Mouse (Mus musculus) brain, adult 10 weeks (tissue): ENCODE results near the gene Mcts2. TPM values are rescaled to one million over a fixed set of nuclear protein-coding genes. Genes with fewer than 3 reads are reported as not detected.

Experiments
- polyA plus RNA-seq: library from polyadenylated mRNA; stranded (reverse); fragments of 350-450 nt; fragmentation: Illumina TruSeq; extraction: RNeasy Lipid Tissue Mini Kit (QIAGEN cat#74804); gene quantifications from one replicate; pipeline ENCODE4 v1.2.3, GENCODE M21; 2015; ENCODE audit warnings: low read depth, low replicate concordance

Mcts2 gene
- polyA plus RNA-seq = 23.2 TPM

DNA sequence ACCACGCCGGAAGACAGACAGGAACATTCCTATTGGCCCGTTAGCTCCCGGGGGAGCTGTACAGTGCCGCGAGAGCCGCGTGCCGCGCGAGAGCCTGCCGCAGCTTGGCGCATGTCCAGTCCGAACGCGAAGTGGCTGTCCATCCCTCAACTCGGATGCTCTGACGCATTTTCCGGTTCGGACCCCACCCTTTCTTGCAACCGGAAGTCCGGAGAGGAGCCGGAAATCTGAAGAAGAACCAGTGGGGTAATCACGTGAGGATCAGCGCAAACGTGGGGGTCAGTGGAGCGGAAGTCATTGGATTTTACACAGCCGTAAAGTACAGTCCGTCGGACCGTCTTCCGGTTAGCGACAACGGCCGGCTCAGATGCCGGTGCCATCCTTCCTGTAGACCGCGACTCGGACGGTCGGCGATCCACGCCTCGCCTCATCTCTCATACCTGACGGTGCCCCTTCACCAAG, at the start of gene Mcts2:
Gene Mcts2 (plus strand): TSS at position 230 of the 462 bp plus-strand sequence.

DNA sequence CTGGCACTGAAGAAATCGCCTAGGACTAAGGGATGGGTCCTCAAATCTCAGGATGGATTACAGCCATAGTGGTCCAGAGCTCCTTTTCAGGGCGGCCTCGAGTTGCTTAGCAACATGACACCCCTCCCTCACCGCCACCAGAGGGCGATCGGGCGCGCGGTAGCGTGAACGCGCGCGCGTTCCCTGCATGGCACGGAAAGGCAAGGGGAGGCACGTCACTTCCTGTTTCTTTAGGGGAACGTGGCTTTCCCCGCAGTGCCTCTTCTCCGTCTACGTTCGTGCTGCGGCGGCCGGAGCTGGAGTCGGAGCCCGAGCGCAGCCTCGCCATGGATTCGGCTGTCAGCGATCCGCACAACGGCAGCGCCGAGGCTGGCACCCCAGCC, 17.6 kb upstream of the Mcts2 start, which contains the start of gene H13:
Gene H13 (plus strand): TSS at position 206 of the 383 bp plus-strand sequence.

DNA sequence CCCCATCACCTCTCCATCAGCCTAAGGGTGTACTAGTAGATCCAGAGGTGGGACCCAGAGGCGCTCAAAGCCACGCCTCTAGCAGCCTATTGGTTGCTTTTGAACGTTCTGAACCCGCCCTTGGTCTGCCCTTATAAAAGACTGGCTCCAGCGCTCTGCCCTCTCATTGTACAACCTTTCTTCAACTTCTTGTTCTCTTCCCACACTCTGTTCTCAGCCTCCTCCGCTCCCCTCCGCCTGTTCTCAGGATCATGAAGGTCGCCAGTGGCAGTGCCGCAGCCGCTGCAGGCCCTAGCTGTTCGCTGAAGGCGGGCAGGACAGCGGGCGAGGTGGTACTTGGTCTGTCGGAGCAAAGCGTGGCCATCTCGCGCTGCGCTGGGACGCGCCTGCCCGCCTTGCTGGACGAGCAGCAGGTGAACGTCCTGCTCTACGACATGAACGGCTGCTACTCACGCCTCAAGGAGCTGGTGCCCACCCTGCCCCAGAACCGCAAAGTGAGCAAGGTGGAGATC, 49.3 kb downstream of the Mcts2 start, which contains the start of gene Id1:
Gene Id1 (plus strand): TSS at position 162 of the 512 bp plus-strand sequence.

Other genes with a start within 250 kb of the Mcts2 start
- gene Defb23, start 222.4 kb upstream of the Mcts2 start, polyA plus RNA-seq = not detected
- not detected for gene Defb20, start 210.0 kb upstream of the Mcts2 start, polyA plus RNA-seq
- gene Defb22, start 196.9 kb upstream of the Mcts2 start, polyA plus RNA-seq = not detected
- gene Defb26, start 175.3 kb upstream of the Mcts2 start, polyA plus RNA-seq = not detected
- gene Defb28, start 168.8 kb upstream of the Mcts2 start, polyA plus RNA-seq = not detected
- gene Defb29, start 146.9 kb upstream of the Mcts2 start, polyA plus RNA-seq = not detected
- not detected for gene Gm17416, start 117.7 kb upstream of the Mcts2 start, polyA plus RNA-seq
- not detected for gene Defb21, start 114.3 kb upstream of the Mcts2 start, polyA plus RNA-seq
- gene Defb19, start 106.7 kb upstream of the Mcts2 start, polyA plus RNA-seq = not detected
- not detected for gene Defb45, start 87.6 kb upstream of the Mcts2 start, polyA plus RNA-seq
- not detected for gene Defb36, start 82.7 kb upstream of the Mcts2 start, polyA plus RNA-seq
- gene Defb25, start 64.0 kb upstream of the Mcts2 start, polyA plus RNA-seq = not detected
- gene Rem1, start 60.1 kb upstream of the Mcts2 start, polyA plus RNA-seq = 0.54 TPM
- 58.2 TPM for gene H13, start 17.6 kb upstream of the Mcts2 start, polyA plus RNA-seq
- 27.4 TPM for gene Id1, start 49.2 kb downstream of the Mcts2 start, polyA plus RNA-seq
- 7.2 TPM for gene Cox4i2, start 67.1 kb downstream of the Mcts2 start, polyA plus RNA-seq
- 113 TPM for gene Bcl2l1, start 144.7 kb downstream of the Mcts2 start, polyA plus RNA-seq
- 1.4 TPM for gene Tpx2, start 160.9 kb downstream of the Mcts2 start, polyA plus RNA-seq
- not detected for gene Mylk2, start 224.3 kb downstream of the Mcts2 start, polyA plus RNA-seq
- 1.3 TPM for gene Foxs1, start 246.2 kb downstream of the Mcts2 start, polyA plus RNA-seq